Mouse (Mus musculus) kidney, adult 18-20 months (tissue): Measurements from ENCODE around the gene Brd2.

ENCODE experiments used
- DNase-seq: peaks from one replicate; pipeline ENCODE4 v3.0.0; 2021

Gene Brd2

GRCm38 (mm10) chr17:34130073-34130947 lies 7.9 kb upstream of the Brd2 start:
- no peak for DNase-seq

- no peak for DNase-seq
These were observed 6.7 kb upstream of the Brd2 start for GRCm38 (mm10) chr17:34128944-34129791.

GRCm38 (mm10) chr17:34128264-34128937 lies 6.0 kb upstream of the Brd2 start:
- DNase-seq, result no peak

GRCm38 (mm10) chr17:34127475-34127874 lies 5.0 kb upstream of the Brd2 start:
- peak; percentile 82 for DNase-seq

- no peak for DNase-seq
These were observed 4.5 kb upstream of the Brd2 start for GRCm38 (mm10) chr17:34126826-34127420.

GRCm38 (mm10) chr17:34124649-34125048 lies 2.2 kb upstream of the Brd2 start:
- DNase-seq, result no peak

- no peak for DNase-seq
These were observed 1.1 kb upstream of the Brd2 start for GRCm38 (mm10) chr17:34123518-34123917.

GRCm38 (mm10) chr17:34123111-34123510 lies 677 bp upstream of the Brd2 start:
- DNase-seq, result no peak

GRCm38 (mm10) chr17:34121879-34122187 lies 601 bp downstream of the Brd2 start:
- peak; percentile 76 for DNase-seq

GRCm38 (mm10) chr17:34121172-34121878 lies 1.1 kb downstream of the Brd2 start:
- DNase-seq, result peak; percentile 89

GRCm38 (mm10) chr17:34120814-34121171 lies 1.6 kb downstream of the Brd2 start:
- DNase-seq, result peak; percentile 91

GRCm38 (mm10) chr17:34120180-34120723 lies 2.2 kb downstream of the Brd2 start:
- DNase-seq, result peak; percentile 85

- DNase-seq, result peak; percentile 99
These were observed 2.9 kb downstream of the Brd2 start, which contains the start of gene H2-DMa for GRCm38 (mm10) chr17:34119249-34120179. Gene H2-DMa, plus strand, starts transcription at chr17:34119541.

GRCm38 (mm10) chr17:34118873-34119248 lies 3.6 kb downstream of the Brd2 start:
- DNase-seq, result no peak

GRCm38 (mm10) chr17:34118113-34118872 lies 4.1 kb downstream of the Brd2 start:
- peak; percentile 47 for DNase-seq

- DNase-seq, result no peak
These were observed 4.9 kb downstream of the Brd2 start for GRCm38 (mm10) chr17:34117421-34118112.

- no peak for DNase-seq
These were observed 5.6 kb downstream of the Brd2 start for GRCm38 (mm10) chr17:34116736-34117370.

GRCm38 (mm10) chr17:34114114-34114513 lies 8.3 kb downstream of the Brd2 start:
- DNase-seq, result no peak

GRCm38 (mm10) chr17:34110309-34110708 lies 12.1 kb downstream of the Brd2 start:
- no peak for DNase-seq
